Mouse (Mus musculus) neutrophil, adult 5-6 weeks (primary cell): ENCODE results near the gene Pcdh20. TPM values are rescaled to one million over a fixed set of nuclear protein-coding genes. Genes with fewer than 3 reads are reported as not detected.

Experiments
- ATAC-seq: fragments of 151-379, 151-347 bp; 2 replicates; pipeline ENCODE4 v1.8.0; 2017; ENCODE audit warnings: mild to moderate bottlenecking, moderate TSS enrichment; ENCODE audit not compliant: insufficient number of reproducible peaks, poor library complexity, low FRiP score, severe bottlenecking; ENCODE audit errors: extremely low read depth
- total RNA-seq: library from RNA; stranded (forward); fragments of 200-1000 nt; gene quantifications from 2 replicates; pipeline ENCODE4 v1.2.3, GENCODE M21; 2017

Gene Pcdh20
- total RNA-seq, result 0.35 TPM in 1 of 2 replicates, not detected in the other

- ATAC-seq, result no peak
Measured at GRCm38 (mm10) chr14:88470495-88471434, at the start of gene Pcdh20. Pcdh20 (minus strand) TSS chr14:88471396.

GRCm38 (mm10) chr14:88479909-88480308 is 8.7 kb upstream of the Pcdh20 start:
- no peak for ATAC-seq

GRCm38 (mm10) chr14:88469956-88470355 is 1.2 kb downstream of the Pcdh20 start:
- no peak for ATAC-seq

- ATAC-seq, result no peak
Measured at GRCm38 (mm10) chr14:88469361-88469760, 1.8 kb downstream of the Pcdh20 start.

GRCm38 (mm10) chr14:88466416-88466815 is 4.8 kb downstream of the Pcdh20 start:
- ATAC-seq, result no peak

GRCm38 (mm10) chr14:88464356-88464755 is 6.8 kb downstream of the Pcdh20 start:
- no peak for ATAC-seq

- ATAC-seq, result no peak
Measured at GRCm38 (mm10) chr14:88463357-88463756, 7.8 kb downstream of the Pcdh20 start.

- no peak for ATAC-seq
Measured at GRCm38 (mm10) chr14:88462944-88463343, 8.3 kb downstream of the Pcdh20 start.

- ATAC-seq, result no peak
Measured at GRCm38 (mm10) chr14:88460705-88461104, 10.5 kb downstream of the Pcdh20 start.

- no peak for ATAC-seq
Measured at GRCm38 (mm10) chr14:88443304-88443703, 27.9 kb downstream of the Pcdh20 start.

- ATAC-seq, result no peak
Measured at GRCm38 (mm10) chr14:88429393-88429792, 41.8 kb downstream of the Pcdh20 start.

GRCm38 (mm10) chr14:88427370-88427769 is 43.8 kb downstream of the Pcdh20 start:
- no peak for ATAC-seq
